Mouse (Mus musculus) hematopoietic multipotent progenitor cell, adult 10-12 weeks (in vitro differentiated cells): ENCODE measurements around the gene Ddrgk1. TPM values are rescaled to one million over a fixed set of nuclear protein-coding genes. Genes with fewer than 3 reads are reported as not detected.

ENCODE experiments used
- polyA plus RNA-seq: library from polyadenylated mRNA; stranded (reverse); fragments of >175 nt; gene quantifications from 2 replicates; pipeline ENCODE4 v1.2.3, GENCODE M21; 2012; ENCODE audit warnings: low replicate concordance

The Ddrgk1 gene
- 134 and 149 TPM in 2 replicates for polyA plus RNA-seq

GRCm38 (mm10) chr2:130664102-130664701 is at the start of gene Ddrgk1:
Ddrgk1 (minus strand) TSS chr2:130664659.

DNA sequence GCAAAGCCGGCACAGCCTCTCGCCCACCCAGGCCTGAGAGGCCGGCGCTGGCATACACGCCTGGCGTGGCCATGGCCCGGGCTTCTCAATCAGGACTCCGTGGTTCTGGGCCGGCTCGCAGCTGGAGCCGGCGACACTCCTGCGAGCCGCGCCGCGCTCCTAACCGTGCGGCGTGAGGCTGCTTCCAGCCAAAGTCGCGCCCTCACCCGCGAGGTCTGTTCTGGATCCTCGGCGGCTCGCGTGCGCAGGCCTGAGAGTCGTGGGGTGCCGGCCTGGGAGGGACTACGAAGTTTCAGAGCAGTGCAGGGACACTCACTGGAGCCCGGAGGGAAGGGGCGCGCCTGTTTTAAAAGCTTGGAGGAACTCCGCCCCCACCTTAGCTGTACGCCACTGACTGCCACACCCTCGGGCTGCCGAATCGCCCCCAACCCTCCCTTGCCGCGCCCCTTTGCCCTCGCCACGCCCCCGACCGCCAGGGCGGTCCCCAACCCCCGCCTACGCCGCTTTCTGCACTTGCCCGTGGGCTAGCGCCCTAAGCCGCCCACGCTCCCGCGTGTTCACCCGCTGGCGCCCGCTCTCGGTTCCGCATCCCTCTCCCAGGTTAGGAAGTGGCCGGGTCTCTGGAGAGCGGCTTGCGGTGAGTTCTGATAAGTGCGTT is 32.8 kb upstream of the Ddrgk1 start, which contains the start of gene Slc4a11:
Slc4a11 (minus strand) TSS at position 367 of the 658 bp plus-strand sequence.

DNA sequence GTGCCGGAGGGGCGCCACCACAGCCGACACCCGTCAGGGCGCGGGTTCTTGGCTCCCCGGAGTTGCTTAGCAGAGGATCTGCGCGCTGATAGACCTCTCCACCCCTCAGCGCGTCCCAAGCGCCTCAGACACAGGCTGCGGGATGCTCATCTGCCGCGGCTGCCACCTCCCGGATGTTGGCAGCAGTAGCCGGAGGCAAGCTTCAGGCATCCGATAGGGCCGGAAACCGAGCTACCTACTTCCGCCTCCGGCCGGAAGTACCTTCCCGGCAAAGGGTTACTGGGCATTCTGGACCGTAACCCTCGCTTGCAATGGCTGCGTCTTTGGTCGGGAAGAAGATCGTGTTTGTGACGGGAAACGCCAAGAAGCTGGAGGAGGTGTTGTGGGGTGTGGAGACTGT is 3.1 kb upstream of the Ddrgk1 start, which contains the start of gene Itpa:
Itpa (plus strand) TSS at position 52 of the 400 bp plus-strand sequence.

DNA sequence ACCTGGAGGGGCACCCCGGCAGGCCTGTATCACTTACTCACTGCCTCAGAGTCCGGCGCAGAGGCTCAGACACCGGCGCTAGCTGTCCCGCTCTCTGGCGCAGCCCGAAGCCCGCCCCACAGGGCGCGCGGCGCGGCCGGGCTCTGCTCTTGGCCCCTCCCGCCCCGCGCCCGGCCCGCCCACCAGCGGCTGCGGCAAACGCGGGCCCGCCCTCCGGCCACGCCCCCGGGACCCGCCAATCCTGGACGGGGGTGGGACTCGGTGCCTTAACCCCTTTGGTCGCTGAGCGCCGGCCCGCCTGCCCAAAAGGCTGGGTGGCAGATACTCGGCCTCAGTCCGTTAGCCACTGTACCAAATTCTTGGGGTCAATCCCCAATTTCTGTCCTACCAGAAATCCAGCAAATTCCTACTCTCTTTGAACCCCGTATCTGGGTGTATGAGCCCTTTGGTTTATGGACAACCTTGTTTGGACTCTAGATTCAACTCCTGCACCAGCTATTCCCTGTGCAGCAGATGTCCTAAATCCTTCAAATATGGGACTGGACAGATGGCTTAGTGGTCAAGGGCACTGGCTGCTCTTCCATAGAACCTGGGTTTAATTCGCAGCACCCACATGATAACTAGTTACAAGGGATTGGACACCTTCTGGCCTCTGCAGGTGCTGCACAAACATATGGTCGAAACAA is 21.6 kb downstream of the Ddrgk1 start, which contains the start of gene Lzts3:
Lzts3 (minus strand) TSS at position 120 of the 686 bp plus-strand sequence.

DNA sequence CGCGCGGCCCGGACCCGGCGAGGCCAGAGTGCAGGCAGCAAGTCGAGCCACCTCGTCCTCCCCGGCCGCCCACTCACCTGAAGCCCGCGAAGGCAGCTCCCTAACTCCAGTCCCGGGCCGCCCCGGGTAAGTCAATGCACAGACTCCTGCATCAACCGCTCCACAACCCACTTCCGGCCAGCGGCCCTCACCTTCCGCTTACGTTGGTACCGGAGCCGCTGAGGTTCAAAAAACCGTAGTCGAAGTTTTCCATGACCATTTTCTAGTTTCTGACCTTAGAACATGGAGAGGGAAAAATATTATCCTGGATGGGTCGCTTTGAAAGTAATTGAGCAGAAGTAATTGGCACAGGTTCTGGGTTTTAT is 34.6 kb downstream of the Ddrgk1 start, which contains the start of the genes Fastkd5 and Ubox5:
Fastkd5 (minus strand) TSS at position 189 of the 365 bp plus-strand sequence.
Ubox5 (minus strand) TSS at position 200 of the 365 bp plus-strand sequence.

Other genes starting within 250 kb of the Ddrgk1 start
- 14.7 and 20.6 TPM in 2 replicates for gene Vps16, start 240.3 kb downstream of the Ddrgk1 start, polyA plus RNA-seq
- gene Pced1a, start 240.0 kb downstream of the Ddrgk1 start, polyA plus RNA-seq, result 16.8 and 23.8 TPM in 2 replicates
- gene Ptpra, start 214.4 kb downstream of the Ddrgk1 start, polyA plus RNA-seq, result 25.3 and 30.2 TPM in 2 replicates
- gene Mrps26, start 100.9 kb downstream of the Ddrgk1 start, polyA plus RNA-seq, result 80.4 and 167 TPM in 2 replicates
- 0.51 TPM in 1 of 2 replicates, not detected in the other for gene Oxt, start 88.5 kb downstream of the Ddrgk1 start, polyA plus RNA-seq
- not detected in 2 replicates for gene Avp, start 82.1 kb downstream of the Ddrgk1 start, polyA plus RNA-seq
- 0.10 and 0.70 TPM in 2 replicates for gene Fastkd5, start 34.6 kb downstream of the Ddrgk1 start, polyA plus RNA-seq
- gene Ubox5, start 34.6 kb downstream of the Ddrgk1 start, polyA plus RNA-seq, result 2.0 and 2.2 TPM in 2 replicates
- 3.2 and 4.2 TPM in 2 replicates for gene Lzts3, start 21.9 kb downstream of the Ddrgk1 start, polyA plus RNA-seq
- gene Itpa, start 3.0 kb upstream of the Ddrgk1 start, polyA plus RNA-seq, result 1.5 and 4.1 TPM in 2 replicates
- gene Slc4a11, start 32.9 kb upstream of the Ddrgk1 start, polyA plus RNA-seq, result 1.3 and 2.4 TPM in 2 replicates
- 4.2 and 4.9 TPM in 2 replicates for gene 4930402H24Rik, start 241.7 kb upstream of the Ddrgk1 start, polyA plus RNA-seq
- gene Atrn, start 241.8 kb upstream of the Ddrgk1 start, polyA plus RNA-seq, result 2.9 and 4.5 TPM in 2 replicates